Mouse (Mus musculus) kidney, embryonic 16.5 days (tissue): ENCODE results near the gene Gm3532. TPM values are rescaled to one million over a fixed set of nuclear protein-coding genes. Genes with fewer than 3 reads are reported as not detected.
"Not testable (repeated sequence)": the region's sequence is repeated elsewhere in the genome, so short reads cannot be mapped to it uniquely, and the experiment has no call there.

Source experiments
- ATAC-seq: fragments of 200-750 bp; cut with Nextera tagmentation; 2 replicates; pipeline ENCODE4 v1.8.0; 2017; ENCODE audit warnings: moderate TSS enrichment; ENCODE audit not compliant: low FRiP score, low TSS enrichment
- H3K27ac ChIP-seq: fragments of 300-500 bp; sonication (generic); 2 replicates; pipeline ENCODE4 v1.5.1; 2014; ENCODE audit warnings: low read length
- H3K27me3 ChIP-seq: fragments of 300-500 bp; sonication (generic); 2 replicates; pipeline ENCODE4 v1.6.1; 2014; ENCODE audit warnings: low read length, control low read depth, mixed read lengths; ENCODE audit not compliant: insufficient read depth
- H3K36me3 ChIP-seq: fragments of 300-500 bp; sonication (generic); 2 replicates; pipeline ENCODE4 v1.6.1; 2014; ENCODE audit warnings: low read length, control low read depth, mixed read lengths; ENCODE audit not compliant: insufficient read depth
- H3K4me1 ChIP-seq: fragments of 300-500 bp; sonication (generic); 2 replicates; pipeline ENCODE4 v1.6.1; 2014; ENCODE audit warnings: low read length, control low read depth, mixed read lengths; ENCODE audit not compliant: insufficient read depth
- H3K4me2 ChIP-seq: fragments of 300-500 bp; sonication (generic); replicated peaks from 2 replicates; pipeline ENCODE4 v1.6.1; 2014; ENCODE audit warnings: low read depth, low read length
- H3K4me3 ChIP-seq: fragments of 300-500 bp; sonication (generic); 2 replicates; pipeline ENCODE4 v1.5.1; 2014; ENCODE audit warnings: mild to moderate bottlenecking, low read length
- H3K9ac ChIP-seq: fragments of 300-500 bp; sonication (generic); replicated peaks from 2 replicates; pipeline ENCODE4 v1.6.1; 2014; ENCODE audit warnings: low read length
- H3K9me3 ChIP-seq: fragments of 300-500 bp; sonication (generic); 2 replicates; pipeline ENCODE4 v1.6.1; 2016; ENCODE audit warnings: low read length, control low read depth
- WGBS: fragments of 180-500 bp; shearing (Covaris S2); extraction: QIAGEN DNeasy Blood & Tissue Kit; methylation state at CpG from one replicate; pipeline ENCODE4 v1.1.7; 2014; 5-methylcytosine and 5-hydroxymethylcytosine counted together
- polyA plus RNA-seq: library from polyadenylated mRNA; unstranded; fragments of >200 nt; fragmentation: Nextera tagmentation; extraction: Ambion mirVana; gene quantifications from 2 replicates; pipeline ENCODE4 v1.2.1, GENCODE M21; 2015

The Gm3532 gene
- polyA plus RNA-seq, result not detected in 2 replicates

DNA sequence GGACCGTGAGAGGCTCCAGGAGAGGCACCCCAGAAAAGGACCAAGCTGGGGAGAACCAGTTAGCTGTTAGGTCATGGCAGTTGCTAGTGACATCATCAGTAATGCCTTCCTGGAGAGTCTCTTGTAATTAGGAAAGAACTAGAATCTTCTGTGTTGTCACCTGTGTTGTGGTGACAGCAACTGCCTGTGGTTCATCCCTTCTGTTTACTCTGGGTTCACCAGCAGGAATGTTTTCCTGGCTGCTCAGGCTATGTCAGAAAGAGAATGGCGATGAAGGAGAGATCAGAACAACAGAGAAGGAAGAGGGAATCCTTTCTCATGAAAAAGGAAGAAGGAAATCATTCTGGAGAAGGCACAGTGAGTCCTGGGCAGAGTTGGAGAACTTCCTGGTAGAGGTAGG is at the start of gene Gm3532:
Gm3532 (plus strand) TSS at position 301 of the 400 bp plus-strand sequence.
- H3K36me3 ChIP-seq, H3K9me3 ChIP-seq, H3K4me1 ChIP-seq, H3K4me2 ChIP-seq, ATAC-seq, H3K27me3 ChIP-seq, H3K27ac ChIP-seq, H3K4me3 ChIP-seq, H3K9ac ChIP-seq: not testable (repeated sequence)
- WGBS, result no CpG with 5 or more reads among the region's 2 CpGs

GRCm38 (mm10) chr14:5501374-5501773 is 36.9 kb upstream of the Gm3532 start, which contains the start of gene Gm3488:
Gm3488 (plus strand) TSS chr14:5501674.
- not testable (repeated sequence) for H3K9me3 ChIP-seq, H3K27ac ChIP-seq, H3K4me3 ChIP-seq, H3K4me2 ChIP-seq, H3K36me3 ChIP-seq, H3K27me3 ChIP-seq, H3K4me1 ChIP-seq, H3K9ac ChIP-seq, ATAC-seq
- no CpG with 5 or more reads among the region's 35 CpGs for WGBS

Other genes starting within 250 kb of the Gm3532 start
- gene Gm3542, start 203.6 kb upstream of the Gm3532 start, polyA plus RNA-seq, result not detected in 2 replicates
- 0.22 TPM in 1 of 2 replicates, not detected in the other for gene Gm3500, start 149.4 kb upstream of the Gm3532 start, polyA plus RNA-seq
- 0.42 and 0.45 TPM in 2 replicates for gene Gm3194, start 83.0 kb upstream of the Gm3532 start, polyA plus RNA-seq
- not detected in 2 replicates for gene Gm8246, start 60.7 kb upstream of the Gm3532 start, polyA plus RNA-seq
- gene Gm3187, start 54.3 kb upstream of the Gm3532 start, polyA plus RNA-seq, result not detected in 2 replicates
- gene Gm3488, start 36.8 kb upstream of the Gm3532 start, polyA plus RNA-seq, result 0.52 and 0.57 TPM in 2 replicates
- gene Gm8265, start 94.5 kb downstream of the Gm3532 start, polyA plus RNA-seq, result not detected in 2 replicates
- not detected in 2 replicates for gene Gm9603, start 149.0 kb downstream of the Gm3532 start, polyA plus RNA-seq
- 0.16 TPM in 1 of 2 replicates, not detected in the other for gene Gm3373, start 203.1 kb downstream of the Gm3532 start, polyA plus RNA-seq